Mouse (Mus musculus) heart, adult 11 months (tissue): ENCODE data around the gene St6galnac3.
A peak's percentile ranks its signal among the peaks of the same experiment; 100 is the strongest.

Source experiments
- DNase-seq: peaks from one replicate; pipeline ENCODE4 v3.0.0; 2022

St6galnac3 gene

DNA sequence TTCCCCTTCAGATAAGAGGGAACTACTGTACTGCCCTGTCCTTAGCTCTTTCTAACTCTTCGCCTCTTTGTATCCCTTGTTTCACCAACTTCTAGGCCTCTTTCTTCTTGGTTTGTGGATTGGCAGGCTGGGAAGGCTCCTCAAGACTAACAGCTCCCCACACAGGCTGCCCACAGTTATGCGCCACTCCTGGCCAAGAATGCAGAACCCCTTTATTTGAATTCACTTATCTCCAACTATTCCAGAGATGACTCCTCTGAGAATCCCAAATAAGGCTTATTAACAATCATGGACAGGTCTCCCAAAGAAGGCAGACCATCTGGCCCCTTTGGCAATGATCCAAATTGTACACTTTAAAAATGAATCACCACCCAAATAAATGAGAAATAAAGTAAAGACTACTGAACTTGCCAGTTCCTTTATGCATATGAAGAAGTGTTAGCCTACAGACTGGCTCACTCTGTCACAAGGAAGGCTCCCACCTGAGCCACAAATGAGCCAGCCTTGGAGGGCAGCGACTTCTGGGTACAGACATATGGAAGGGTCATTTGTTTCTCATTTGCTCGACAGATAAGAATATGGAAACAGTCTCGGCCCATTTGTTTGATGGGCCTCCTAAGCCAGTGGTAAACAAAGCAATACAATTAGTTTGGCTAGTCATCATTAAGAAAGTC is 390.7 kb downstream of the St6galnac3 start:
- peak; percentile 53 for DNase-seq

DNA sequence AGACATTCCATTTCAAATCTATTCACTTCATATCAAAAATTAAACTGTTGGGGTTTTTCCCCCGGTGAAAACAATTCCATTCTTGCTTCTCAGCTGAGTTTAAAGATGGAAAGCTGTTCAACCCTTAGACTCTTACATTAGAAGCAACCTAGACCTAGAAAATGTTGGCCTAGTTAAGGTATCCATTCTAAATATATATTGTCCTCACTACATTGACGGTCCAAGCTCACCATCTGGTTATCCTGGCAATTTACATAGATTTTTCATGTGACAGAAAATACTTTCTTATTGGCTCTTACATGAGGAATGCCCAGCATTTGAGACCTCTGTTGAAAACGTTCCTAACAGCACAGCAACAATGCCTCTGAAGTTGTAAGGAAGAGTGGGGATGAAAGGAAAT is 400.7 kb downstream of the St6galnac3 start:
- DNase-seq: no peak

DNA sequence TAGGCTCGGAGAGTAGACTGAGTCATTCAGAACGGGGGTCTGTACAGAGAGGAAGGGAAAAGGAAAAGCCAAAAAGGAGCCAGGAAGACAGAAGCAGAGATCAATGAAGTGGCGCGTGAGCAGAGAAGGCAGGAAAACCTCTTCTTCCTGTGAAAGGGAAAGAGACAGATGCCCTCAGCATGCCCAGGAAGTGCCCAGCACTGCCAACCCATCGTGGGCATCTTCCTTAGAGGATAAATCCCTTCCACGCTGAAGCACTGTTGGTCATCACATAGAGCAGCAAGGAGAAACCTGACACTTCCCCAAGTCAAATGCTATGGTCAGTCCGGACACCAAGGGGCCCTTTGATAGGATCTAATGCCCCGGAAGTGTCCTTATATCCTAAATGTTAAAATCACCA is 401.5 kb downstream of the St6galnac3 start:
- peak; percentile 45 for DNase-seq

GRCm38 (mm10) chr3:153313583-153313982 is 411.4 kb downstream of the St6galnac3 start:
- peak; percentile 48 for DNase-seq

- DNase-seq: no peak
These were observed 411.8 kb downstream of the St6galnac3 start for GRCm38 (mm10) chr3:153313167-153313566.

DNA sequence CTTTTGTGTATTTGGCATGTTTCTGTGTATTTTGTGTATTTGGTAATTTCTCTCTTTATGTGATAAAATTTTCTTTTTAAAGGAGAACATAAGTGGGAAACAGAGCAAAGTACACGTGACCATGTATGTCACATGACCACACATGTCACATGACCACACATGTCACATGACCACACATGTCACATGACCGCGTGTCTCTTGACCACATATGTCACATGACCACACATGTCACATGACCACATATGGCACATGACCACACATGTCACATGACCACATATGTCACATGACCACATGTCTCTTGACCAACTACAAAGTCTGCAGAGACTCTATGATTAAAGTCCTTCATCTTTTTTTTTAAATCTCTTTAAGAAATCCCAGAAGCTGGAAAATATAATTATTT is 413.0 kb downstream of the St6galnac3 start:
- peak; percentile 62 for DNase-seq

DNA sequence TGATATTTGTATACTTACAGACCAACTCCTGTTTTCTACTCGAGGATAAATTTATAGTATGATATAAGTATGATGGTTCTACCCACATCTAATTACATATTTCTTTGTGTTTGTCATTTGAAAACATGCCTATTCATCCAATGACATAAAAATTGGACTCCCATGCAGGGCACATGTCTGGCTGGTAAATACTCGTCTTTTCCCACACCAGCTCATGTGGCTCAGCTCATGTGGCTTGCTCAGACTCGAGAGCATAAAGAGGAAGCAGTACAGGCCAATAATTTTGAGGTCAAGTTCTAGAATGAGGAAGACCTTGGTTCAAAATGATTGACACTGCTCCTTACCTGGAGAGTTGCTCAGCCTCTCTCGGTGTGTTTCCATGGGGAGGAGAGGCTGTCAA is 416.6 kb downstream of the St6galnac3 start:
- DNase-seq: peak; percentile 80

DNA sequence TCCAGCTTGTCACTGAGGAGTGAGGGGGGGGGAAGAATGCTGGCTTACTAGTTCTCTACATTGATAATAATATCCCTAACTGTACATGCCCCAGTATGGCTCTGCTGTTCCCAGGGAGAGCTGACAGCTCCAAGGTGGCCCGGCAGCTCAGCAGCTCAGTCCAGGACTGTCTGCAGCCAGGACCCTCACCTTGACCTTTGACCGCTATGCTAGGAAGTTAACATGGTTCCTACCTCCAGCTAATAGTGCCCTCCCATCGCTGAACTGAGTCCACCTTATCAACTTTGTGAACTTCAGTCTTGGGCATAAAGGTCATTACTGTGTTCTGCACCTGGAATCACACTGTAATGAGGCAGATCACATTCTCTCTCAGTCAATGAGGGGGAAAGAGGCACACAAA is 419.8 kb downstream of the St6galnac3 start:
- DNase-seq: no peak

GRCm38 (mm10) chr3:153302376-153302775 is 422.6 kb downstream of the St6galnac3 start:
- DNase-seq: no peak

DNA sequence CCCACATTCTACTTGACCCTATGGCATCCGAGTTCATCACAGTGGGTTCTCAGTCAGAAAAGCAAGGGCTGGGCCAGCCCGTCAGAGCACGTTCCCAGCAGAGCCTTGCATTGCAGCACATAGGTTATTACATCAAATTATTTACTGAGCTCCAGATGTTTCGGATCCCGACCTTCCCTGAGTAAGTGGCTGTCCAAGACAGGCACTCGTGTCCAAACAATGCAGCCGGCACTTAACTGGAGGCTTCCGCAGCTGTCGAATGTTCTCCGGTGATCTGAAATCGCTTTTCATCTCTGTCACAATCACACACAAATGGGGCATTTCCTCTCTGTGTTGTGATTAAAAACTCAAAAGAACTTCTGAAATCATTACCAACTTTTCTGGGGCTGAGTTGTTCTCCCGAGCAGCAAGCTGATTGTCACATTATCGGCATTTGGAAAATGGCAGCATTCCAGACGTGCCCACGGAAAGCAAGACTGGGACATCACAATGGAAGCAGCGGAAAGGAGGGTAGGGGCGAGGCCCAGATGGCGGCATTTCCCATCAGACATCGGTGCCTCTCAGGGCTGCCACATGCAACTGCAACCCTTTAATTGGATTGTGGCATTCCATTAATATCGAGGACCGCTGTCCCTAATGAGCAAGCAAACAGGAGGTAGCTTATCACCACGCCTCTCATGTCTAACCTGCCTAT is 428.5 kb downstream of the St6galnac3 start:
- no peak for DNase-seq

GRCm38 (mm10) chr3:153292853-153293252 is 432.1 kb downstream of the St6galnac3 start:
- DNase-seq: peak; percentile 89

- peak; percentile 53 for DNase-seq
These were observed 432.6 kb downstream of the St6galnac3 start for GRCm38 (mm10) chr3:153292363-153292762.

GRCm38 (mm10) chr3:153291406-153292045 is 433.4 kb downstream of the St6galnac3 start:
- no peak for DNase-seq

DNA sequence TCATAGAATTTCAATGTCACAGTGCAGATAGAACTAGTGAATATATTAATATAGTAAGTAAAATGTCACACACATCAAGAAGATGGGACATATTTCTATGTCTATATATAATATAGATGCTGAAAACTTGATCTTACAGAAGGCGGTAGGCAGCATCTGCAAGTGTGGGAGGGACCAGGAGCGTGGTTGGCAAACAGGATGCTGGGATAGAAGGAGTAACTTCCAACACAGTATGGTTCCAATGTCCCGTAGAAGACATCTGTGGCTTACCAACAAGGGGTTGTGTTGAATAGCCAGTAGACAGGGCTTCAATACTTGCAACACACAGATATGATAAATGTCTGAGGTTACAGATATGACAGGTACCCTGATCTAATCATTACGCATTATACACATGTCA is 435.0 kb downstream of the St6galnac3 start:
- DNase-seq: peak; percentile 57

DNA sequence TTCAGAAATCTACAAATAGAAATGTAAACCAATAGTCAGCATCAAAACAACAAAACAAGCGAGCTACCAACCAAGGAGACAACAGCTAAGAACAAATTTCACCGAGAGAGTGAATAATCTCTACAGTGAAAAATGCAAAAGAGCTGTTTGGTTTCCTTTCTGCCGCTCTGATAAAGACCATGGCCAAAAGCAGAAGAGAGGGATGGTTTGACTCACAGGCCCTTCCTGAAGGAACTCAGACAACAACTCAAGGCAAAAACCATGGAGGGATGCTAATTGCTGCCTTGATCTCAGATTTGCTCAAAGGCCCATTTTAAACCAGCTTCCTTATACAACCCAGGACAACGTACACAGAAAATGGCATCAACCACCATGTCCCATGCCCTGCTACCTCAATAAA is 437.4 kb downstream of the St6galnac3 start:
- peak; percentile 8 for DNase-seq

DNA sequence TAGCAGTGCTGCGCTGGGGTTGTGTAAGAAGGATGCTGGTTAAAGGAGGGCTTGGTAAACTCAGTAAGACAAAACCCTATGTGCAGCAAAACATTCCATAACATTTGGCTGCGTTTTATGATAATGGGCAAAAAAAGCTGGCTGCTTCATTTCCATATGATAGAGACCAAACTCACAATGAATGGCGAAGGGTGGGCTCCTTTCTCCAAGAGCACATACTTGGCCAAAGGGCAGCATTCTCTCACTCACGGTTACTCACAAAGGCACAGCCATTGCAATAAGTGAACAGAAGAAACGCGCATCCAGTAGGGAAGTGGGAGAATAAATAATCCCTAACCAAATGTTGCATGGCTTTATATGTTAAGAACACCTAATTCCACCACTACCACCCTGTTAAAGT is 437.9 kb downstream of the St6galnac3 start:
- DNase-seq: peak; percentile 24

DNA sequence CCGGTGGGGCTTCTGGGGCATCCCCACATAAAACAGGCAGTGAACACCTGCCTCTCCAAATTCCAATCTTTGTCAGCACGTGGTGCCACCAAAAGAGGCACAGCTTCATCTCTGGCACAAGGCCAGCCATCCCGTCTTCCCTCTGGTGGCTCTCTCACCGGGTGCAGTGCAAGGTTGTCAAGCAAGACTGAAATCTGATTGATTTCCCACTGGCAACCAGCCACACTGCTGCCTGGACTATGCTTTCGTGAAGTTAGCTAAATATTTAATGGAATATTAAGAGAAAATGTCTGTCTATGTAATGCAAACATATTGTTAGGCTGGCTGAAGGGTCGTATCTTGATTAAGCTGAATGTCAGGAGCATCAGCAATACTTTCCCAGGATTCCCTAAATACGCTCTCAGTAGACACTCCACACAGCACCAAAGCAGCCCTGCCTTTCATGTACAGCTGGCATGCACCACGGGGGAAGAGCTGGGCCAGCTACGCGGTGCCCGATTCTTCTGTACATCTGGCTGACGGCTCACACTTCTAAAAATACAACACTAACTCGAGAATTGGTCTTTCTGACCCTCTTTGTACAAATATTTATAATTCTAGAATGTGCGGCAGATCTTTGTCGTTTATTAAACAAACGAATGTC is 442.7 kb downstream of the St6galnac3 start:
- peak; percentile 74 for DNase-seq

GRCm38 (mm10) chr3:153278249-153278648 is 446.7 kb downstream of the St6galnac3 start:
- peak; percentile 50 for DNase-seq

- peak; percentile 80 for DNase-seq
These were observed 447.5 kb downstream of the St6galnac3 start for GRCm38 (mm10) chr3:153277389-153277999.

- peak; percentile 78 for DNase-seq
These were observed 448.1 kb downstream of the St6galnac3 start for GRCm38 (mm10) chr3:153276830-153277388.

DNA sequence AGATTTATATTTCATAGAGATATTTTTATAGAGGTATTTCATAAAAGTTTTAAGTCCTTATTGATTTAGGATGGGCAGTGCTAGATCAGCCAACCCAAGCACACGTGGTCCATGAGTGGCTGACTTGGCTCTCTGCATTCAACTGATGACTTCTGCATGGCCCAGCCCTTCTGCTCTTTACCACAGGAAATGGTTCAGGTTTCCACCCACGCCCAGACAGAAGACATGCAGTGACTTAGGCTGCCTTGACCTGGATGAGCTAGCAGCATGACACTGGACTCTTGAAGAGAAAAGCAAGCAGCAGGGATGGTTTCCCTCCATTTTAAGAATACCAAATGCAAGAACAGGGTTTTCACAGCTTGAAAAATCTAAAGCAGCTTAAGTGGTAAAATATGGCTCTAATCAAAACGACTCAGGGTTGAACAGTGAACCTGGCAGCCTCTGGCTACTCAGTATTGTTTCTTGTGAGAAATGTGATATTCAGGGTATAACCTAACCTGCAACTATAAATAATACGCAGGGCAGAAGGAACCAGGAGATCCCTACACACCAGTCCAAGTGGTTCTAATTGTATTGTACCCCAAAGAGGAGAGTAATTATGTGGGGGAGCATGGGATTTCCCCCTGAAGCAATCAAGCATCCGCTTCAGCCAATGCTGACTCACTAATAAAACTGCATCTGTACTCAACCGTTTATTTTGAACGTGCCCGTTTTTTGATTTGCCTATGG is 448.7 kb downstream of the St6galnac3 start:
- DNase-seq: peak; percentile 87

DNA sequence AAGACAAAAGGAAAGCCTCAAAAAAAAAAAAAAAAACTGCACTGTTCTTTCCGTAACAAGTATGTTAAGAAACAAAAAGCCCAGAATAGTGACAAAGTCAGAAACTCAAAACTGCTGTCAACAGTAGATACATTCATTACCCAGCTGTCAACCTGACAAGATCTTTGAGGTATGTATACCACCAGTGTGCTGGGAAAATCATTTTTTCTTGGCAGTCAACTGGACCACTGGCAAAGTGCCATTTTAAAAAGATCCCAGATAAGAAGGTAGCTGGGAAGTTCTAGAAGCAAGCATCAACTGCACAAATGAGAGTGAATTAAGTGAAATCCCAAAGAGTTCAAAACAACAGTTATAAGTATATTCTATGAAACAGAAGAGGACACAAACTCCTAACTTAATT is 452.7 kb downstream of the St6galnac3 start:
- peak; percentile 35 for DNase-seq
